Mouse (Mus musculus) CH12.LX (cell line): ENCODE results near the gene Ntmt1. TPM values are rescaled to one million over a fixed set of nuclear protein-coding genes. Genes with fewer than 3 reads are reported as not detected.

Experiments
- DNase-seq: peaks from one replicate; pipeline ENCODE4 v3.0.0-alpha.2; 2013; ENCODE audit errors: extremely low read depth
- H3K27ac ChIP-seq: 2 replicates; pipeline ENCODE4 v1.5.1; 2012; ENCODE audit warnings: low read depth, mild to moderate bottlenecking, control low read depth, moderate library complexity; ENCODE audit not compliant: insufficient read depth
- H3K27me3 ChIP-seq: replicated peaks from 2 replicates; pipeline ENCODE3; 2012; ENCODE audit warnings: inconsistent platforms
- H3K36me3 ChIP-seq, 2 experiments: replicated peaks in 1 of 2; 2 replicates each; pipeline versions ENCODE3 to v1.6.1; 2012; ENCODE audit warnings: inconsistent platforms in 1 of 2, low read length in 1 of 2, mild to moderate bottlenecking in 1 of 2, mixed read lengths in 1 of 2, moderate library complexity in 1 of 2; ENCODE audit not compliant: control insufficient read depth in 1 of 2, insufficient read depth in 1 of 2
- H3K4me1 ChIP-seq, 2 experiments: 2 replicates each; pipeline ENCODE4 v1.6.1; 2012; ENCODE audit warnings: inconsistent platforms in 1 of 2, moderate library complexity in 1 of 2; ENCODE audit not compliant: insufficient read depth in 2 of 2, control insufficient read depth in 1 of 2
- H3K4me2 ChIP-seq: 2 replicates; pipeline ENCODE4 v1.6.1; 2012; ENCODE audit warnings: low read depth, mild to moderate bottlenecking, control low read depth; ENCODE audit not compliant: poor library complexity, insufficient read depth, severe bottlenecking
- H3K4me3 ChIP-seq, 3 experiments: fragments of 150-350 bp in 1 of 3; sonication (generic) in 1 of 3; replicated peaks in 1 of 3; 2 replicates each; pipeline versions ENCODE3 to v1.5.1; 2011 to 2012; ENCODE audit warnings: low read depth in 2 of 3, low read length in 2 of 3, mild to moderate bottlenecking in 2 of 3, moderate library complexity in 2 of 3, control low read depth in 1 of 3, improper control_type of control experiment in 1 of 3, inconsistent platforms in 1 of 3, mixed read lengths in 1 of 3; ENCODE audit not compliant: poor library complexity in 1 of 3
- H3K79me2 ChIP-seq: replicated peaks from 2 replicates; pipeline ENCODE4 v1.6.1; 2012; ENCODE audit warnings: mild to moderate bottlenecking, moderate library complexity; ENCODE audit not compliant: control insufficient read depth, poor library complexity, insufficient read depth, severe bottlenecking; ENCODE audit errors: extremely low read depth
- H3K9ac ChIP-seq: 2 replicates; pipeline ENCODE4 v1.6.1; 2012; ENCODE audit warnings: low read depth, mild to moderate bottlenecking, control low read depth, moderate library complexity; ENCODE audit not compliant: insufficient read depth
- H3K9me3 ChIP-seq: replicated peaks from 2 replicates; pipeline ENCODE3; 2012; ENCODE audit warnings: low read length, inconsistent platforms, mixed read lengths
- CTCF ChIP-seq, 2 experiments: IDR thresholded peaks in 1 of 2; conservative IDR thresholded peaks in 1 of 2; 2 replicates each; pipeline ENCODE4 v1.5.1; 2011 to 2012; ENCODE audit warnings: low read depth in 2 of 2, low read length in 2 of 2, improper control_type of control experiment in 1 of 2, inconsistent platforms in 1 of 2, mild to moderate bottlenecking in 1 of 2, moderate library complexity in 1 of 2
- ETS1 ChIP-seq: conservative IDR thresholded peaks from 2 replicates; pipeline ENCODE4 v1.6.1; 2012; ENCODE audit warnings: low read depth, mild to moderate bottlenecking, inconsistent platforms, low read length, improper control_type of control experiment, moderate library complexity
- GABPA ChIP-seq: IDR thresholded peaks from 2 replicates; pipeline ENCODE4 v1.6.1; 2012; ENCODE audit warnings: low read depth, low read length, improper control_type of control experiment, inconsistent platforms; ENCODE audit not compliant: insufficient replicate concordance
- IRF4 ChIP-seq: IDR thresholded peaks from 2 replicates; pipeline ENCODE4 v1.6.1; 2014; ENCODE audit warnings: low read depth, mild to moderate bottlenecking, inconsistent platforms, low read length, improper control_type of control experiment
- JUND ChIP-seq: conservative IDR thresholded peaks from 2 replicates; pipeline ENCODE4 v1.6.1; 2011; ENCODE audit warnings: low read depth, low read length, improper control_type of control experiment
- KAT2A ChIP-seq: IDR thresholded peaks from 2 replicates; pipeline ENCODE4 v1.6.1; 2012; ENCODE audit warnings: low read length, improper control_type of control experiment, inconsistent platforms; ENCODE audit not compliant: insufficient replicate concordance
- MAX ChIP-seq: IDR thresholded peaks from 2 replicates; pipeline ENCODE4 v1.6.1; 2011; ENCODE audit warnings: low read length, improper control_type of control experiment
- NRF1 ChIP-seq: IDR thresholded peaks from 2 replicates; pipeline ENCODE4 v1.6.1; 2014; ENCODE audit warnings: low read depth, mild to moderate bottlenecking, inconsistent platforms, low read length, improper control_type of control experiment, moderate library complexity
- POLR2A ChIP-seq: IDR thresholded peaks from 2 replicates; pipeline ENCODE4 v1.6.1; 2011; ENCODE audit warnings: low read depth, mild to moderate bottlenecking, improper control_type of control experiment, low read length
- POLR2AphosphoS2 ChIP-seq: IDR thresholded peaks from 2 replicates; pipeline ENCODE4 v1.6.1; 2011; ENCODE audit warnings: low read depth, low read length, improper control_type of control experiment
- RAD21 ChIP-seq: IDR thresholded peaks from 2 replicates; pipeline ENCODE4 v1.6.1; 2011; ENCODE audit warnings: low read depth, mild to moderate bottlenecking, low read length, improper control_type of control experiment, moderate library complexity
- RCOR1 ChIP-seq: conservative IDR thresholded peaks from 2 replicates; pipeline ENCODE4 v1.6.1; 2012; ENCODE audit warnings: low read depth, mild to moderate bottlenecking, inconsistent platforms, low read length, improper control_type of control experiment
- SMC3 ChIP-seq: IDR thresholded peaks from 2 replicates; pipeline ENCODE4 v1.6.1; 2011; ENCODE audit warnings: low read depth, low read length, improper control_type of control experiment
- ZKSCAN1 ChIP-seq: IDR thresholded peaks from 2 replicates; pipeline ENCODE4 v1.6.1; 2012; ENCODE audit warnings: low read depth, inconsistent platforms, low read length, improper control_type of control experiment, borderline replicate concordance
- ZMIZ1 ChIP-seq: IDR thresholded peaks from 2 replicates; pipeline ENCODE4 v1.6.1; 2012; ENCODE audit warnings: low read depth, mild to moderate bottlenecking, inconsistent platforms, low read length, improper control_type of control experiment
- dilution Hi-C: fragments of 300-500 bp; cut with MboI; formaldehyde crosslinking; loops from 2 replicates; pipeline ENCODE4 v1.14.3; 2020; ENCODE audit warnings: low sequenced_read_pairs; ENCODE audit not compliant: extremely low pct_unique_long_range_greater_than_20kb, extremely low pct_ligation_motif_present
- in situ Hi-C: fragments of 300-500 bp; cut with MboI; formaldehyde crosslinking; loops from 3 replicates; pipeline ENCODE4 v1.14.3; 2019; ENCODE audit warnings: low sequenced_read_pairs, low pct_ligation_motif_present, low pct_unique_long_range_greater_than_20kb, mixed read lengths
- polyA plus RNA-seq: library from polyadenylated mRNA; unstranded; fragments of >175 nt; gene quantifications from 2 replicates; pipeline ENCODE4 v1.2.1, GENCODE M21; 2012; ENCODE audit warnings: low read depth; ENCODE audit not compliant: insufficient read length
- total RNA-seq, 2 experiments: library from RNA; depleted of rRNA; stranded (reverse); fragments of 300-350 nt in 1 of 2; fragments of >200 nt in 1 of 2; gene quantifications; 2 replicates each; pipeline ENCODE4 v1.2.3; 2012 to 2014

Gene Ntmt1
- total and polyA plus RNA-seq, 3 experiments = 43.3 to 66.1 (median 50.4) TPM

- no peak overlapping the region for H3K9ac ChIP-seq
- peaks cover 81 to 95% of the 10 kb centered on the region in 2 experiments for H3K36me3 ChIP-seq
- H3K27me3 ChIP-seq = no peaks in the 10 kb centered on the region
- peaks cover 14% of the 10 kb centered on the region for H3K79me2 ChIP-seq
- DNase-seq = no peak
- no peak overlapping the region for H3K4me3 ChIP-seq
- TF ChIP-seq RCOR1 (no peak), ETS1 (no peak)
- H3K27ac ChIP-seq = no peak overlapping the region
- H3K4me2 ChIP-seq = no peak overlapping the region
- dilution Hi-C loops = no loop called here
- in situ Hi-C loops = no loop called here
- peaks cover 3 to 24% of the 10 kb centered on the region in 2 experiments for H3K4me1 ChIP-seq
- H3K9me3 ChIP-seq = peaks cover 15% of the 10 kb centered on the region
These were observed 14.8 kb downstream of the Ntmt1 start for GRCm38 (mm10) chr2:30822460-30822859.

GRCm38 (mm10) chr2:30823385-30824153 is 15.9 kb downstream of the Ntmt1 start:
- Histone ChIP-seq H3K4me2 (no peak overlapping the region), H3K9me3 (peaks cover 15% of the 10 kb centered on the region), H3K79me2 (peaks cover 19% of the 10 kb centered on the region), H3K27me3 (no peaks in the 10 kb centered on the region), H3K9ac (no peak overlapping the region), H3K4me1 (peaks cover 3 to 27% of the 10 kb centered on the region in 2 experiments), H3K4me3 (no peak overlapping the region), H3K36me3 (peaks cover 74 to 84% of the 10 kb centered on the region in 2 experiments), H3K27ac (no peak overlapping the region)
- no peak for DNase-seq
- in situ Hi-C loops (no loop called here), dilution Hi-C loops (no loop called here)
- no peak for TF ChIP-seq KAT2A
- 0 out of 2 replicates have a peak, but pooled peaks have one; percentile 29 for TF ChIP-seq ZMIZ1

GRCm38 (mm10) chr2:30826825-30827748 is 19.5 kb downstream of the Ntmt1 start:
- peak overlapping the region; percentile 60 for H3K27ac ChIP-seq
- TF ChIP-seq MAX (no peak), NRF1 (peak; percentile 73), JUND (no peak), SMC3 (peak; percentile 9), ZKSCAN1 (peak; percentile 58), RAD21 (peak; percentile 24), GABPA (no peak), POLR2AphosphoS2 (0 out of 2 replicates have a peak, but pooled peaks have one; percentile 25), CTCF (conservative IDR thresholded peaks at IDR 0.05 in 1 of 2, IDR thresholded peaks at IDR 0.05 in 1 of 2; ENCODE audit: low read depth in 2 of 2, low read length in 2 of 2) (peak in 1 of 2 experiments; percentile 55; a peak in 2 of 4 replicates), IRF4 (0 out of 2 replicates have a peak, but pooled peaks have one; percentile 14), POLR2A (peak; percentile 26; the same call in 1 of the 2 replicates)
- DNase-seq = peak; percentile 70
- peak overlapping the region; percentile 89 to 99 (median 92) for H3K4me3 ChIP-seq
- H3K4me1 ChIP-seq = peaks cover 3 to 18% of the 10 kb centered on the region in 2 experiments
- peak overlapping the region; percentile 88 for H3K9ac ChIP-seq
- peaks cover 22% of the 10 kb centered on the region for H3K27me3 ChIP-seq
- dilution Hi-C loops = no loop called here
- peaks cover 41 to 50% of the 10 kb centered on the region in 2 experiments for H3K36me3 ChIP-seq
- peak overlapping the region; percentile 73 for H3K4me2 ChIP-seq
- peaks cover 3% of the 10 kb centered on the region for H3K9me3 ChIP-seq
- peaks cover 19% of the 10 kb centered on the region for H3K79me2 ChIP-seq
- in situ Hi-C loops = loop anchor here (5.0 kb wide), 1 partner anchor 105 kb away; no protein-coding TSS in a partner anchor
